Mouse (Mus musculus) A20 (cell line): ENCODE measurements around the gene Arntl.

Experiments used
- DNase-seq: peaks from one replicate; pipeline ENCODE4 v3.0.0-alpha.2; 2011; ENCODE audit warnings: low read depth, low spot score

Arntl gene

GRCm38 (mm10) chr7:113208388-113208753, 1.1 kb downstream of the Arntl start:
- no peak for DNase-seq

GRCm38 (mm10) chr7:113210441-113210840, 3.2 kb downstream of the Arntl start:
- peak; percentile 36 for DNase-seq

DNA sequence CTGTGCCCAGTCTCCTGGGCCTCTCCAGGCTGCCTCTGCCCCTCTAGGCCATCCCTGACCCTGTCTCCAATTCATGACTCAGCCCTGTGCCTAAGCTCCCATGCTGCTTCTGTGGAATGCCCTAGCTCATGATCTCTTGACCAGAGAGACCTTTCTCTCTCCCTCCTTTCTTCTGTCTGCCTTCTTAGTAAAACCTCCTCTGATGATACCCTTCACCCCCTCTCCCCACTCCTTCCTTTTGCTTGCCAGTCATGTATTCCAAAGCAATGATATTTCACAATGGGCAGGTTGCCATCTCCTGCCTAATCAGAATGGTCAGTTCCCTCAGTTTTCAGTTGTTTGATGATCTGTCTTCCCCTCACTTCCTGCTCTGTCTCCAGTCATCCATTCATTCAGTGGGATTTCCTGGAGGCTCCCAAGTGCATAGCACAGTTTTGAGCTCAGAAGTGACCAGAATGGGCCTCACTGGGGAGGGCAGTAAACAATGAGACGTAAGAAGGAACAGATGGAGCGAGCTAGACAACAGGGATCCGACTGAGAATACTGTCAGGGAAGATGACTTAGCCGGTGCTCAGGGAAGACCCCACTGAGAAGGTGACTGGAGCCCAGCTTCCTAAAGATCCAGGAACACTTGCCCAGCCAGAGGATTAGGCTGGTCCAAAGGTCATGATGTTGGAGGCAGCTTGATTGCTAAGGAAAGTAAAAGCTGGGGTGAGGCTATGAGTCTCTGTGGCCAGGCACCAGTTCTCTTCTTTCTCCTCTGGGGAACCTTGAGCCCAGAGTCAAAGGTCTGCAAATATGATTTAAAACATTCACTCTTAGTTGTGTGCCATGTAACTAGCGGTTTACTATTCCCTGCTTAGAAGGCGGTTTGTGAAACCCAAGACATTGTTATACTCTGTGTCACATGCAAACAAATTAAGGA, 7.2 kb downstream of the Arntl start:
- no peak for DNase-seq

GRCm38 (mm10) chr7:113216152-113216551, 8.9 kb downstream of the Arntl start:
- DNase-seq = no peak

DNA sequence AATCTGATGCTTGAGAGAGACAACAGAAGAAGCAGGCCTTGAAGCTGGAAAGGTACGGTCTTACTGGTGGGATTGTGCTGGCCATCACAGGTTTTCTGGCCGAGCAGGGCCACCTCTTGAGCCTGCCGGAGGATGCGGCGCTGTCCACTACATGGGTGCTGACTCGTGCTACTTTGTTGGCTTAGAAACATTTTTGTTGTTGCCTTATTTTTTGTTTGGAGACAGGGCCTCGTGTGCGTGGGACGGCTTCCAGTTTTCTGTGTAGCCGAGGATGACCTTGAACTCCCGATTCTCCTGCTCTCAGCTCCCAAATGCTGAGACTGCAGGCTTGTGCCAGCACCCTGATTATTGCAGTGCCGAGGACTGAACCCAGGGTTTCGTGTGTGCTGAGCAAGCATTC, 12.2 kb downstream of the Arntl start:
- DNase-seq = no peak

- no peak for DNase-seq
These were observed 12.6 kb downstream of the Arntl start for GRCm38 (mm10) chr7:113219864-113220263.

- DNase-seq = no peak
These were observed 13.5 kb downstream of the Arntl start for GRCm38 (mm10) chr7:113220691-113221238.

DNA sequence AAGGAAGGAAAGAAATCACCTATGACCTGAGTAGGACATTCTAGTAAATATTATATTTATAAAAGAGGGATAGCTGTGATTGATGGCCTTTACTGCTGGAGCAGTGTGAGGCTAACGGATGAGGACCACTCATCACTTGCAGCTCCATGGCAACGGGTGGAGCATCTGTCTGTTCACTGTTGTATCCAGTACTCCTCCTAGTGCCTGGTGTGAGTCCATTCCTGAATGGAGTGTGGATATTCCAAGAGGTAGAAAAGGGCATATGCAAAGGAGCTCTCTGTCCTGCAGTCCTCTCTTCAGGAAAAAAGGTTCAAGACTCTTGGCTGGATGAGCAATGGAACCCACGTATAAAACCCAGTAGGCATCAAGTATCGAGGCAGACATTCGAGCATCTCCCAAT, 15.6 kb downstream of the Arntl start:
- no peak for DNase-seq

GRCm38 (mm10) chr7:113224620-113225019, 17.4 kb downstream of the Arntl start:
- no peak for DNase-seq

- no peak for DNase-seq
These were observed 21.2 kb downstream of the Arntl start for GRCm38 (mm10) chr7:113228498-113228897.

DNA sequence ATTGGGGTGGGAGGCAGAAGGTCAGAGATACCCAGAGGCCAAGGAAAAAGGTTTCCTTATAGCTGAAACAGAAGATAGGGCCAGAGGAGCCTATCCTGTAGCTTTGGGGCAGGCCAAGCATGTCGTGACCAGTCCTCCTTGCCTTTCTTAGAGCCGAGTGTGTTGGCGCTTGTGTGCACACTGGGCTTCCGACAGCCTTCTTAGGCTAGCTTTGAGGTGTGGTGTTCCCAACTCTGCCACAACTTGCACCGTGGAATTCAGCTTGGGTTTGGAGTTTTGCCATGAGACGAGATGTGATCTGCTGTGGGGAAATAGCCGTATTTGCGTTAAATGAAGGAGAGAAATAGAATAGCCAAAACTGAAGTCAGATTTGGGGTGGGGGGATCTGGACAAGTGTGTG, 28.9 kb downstream of the Arntl start:
- no peak for DNase-seq

GRCm38 (mm10) chr7:113238365-113238764, 31.1 kb downstream of the Arntl start:
- DNase-seq = peak; percentile 31

GRCm38 (mm10) chr7:113239448-113240130, 32.3 kb downstream of the Arntl start:
- DNase-seq = no peak

DNA sequence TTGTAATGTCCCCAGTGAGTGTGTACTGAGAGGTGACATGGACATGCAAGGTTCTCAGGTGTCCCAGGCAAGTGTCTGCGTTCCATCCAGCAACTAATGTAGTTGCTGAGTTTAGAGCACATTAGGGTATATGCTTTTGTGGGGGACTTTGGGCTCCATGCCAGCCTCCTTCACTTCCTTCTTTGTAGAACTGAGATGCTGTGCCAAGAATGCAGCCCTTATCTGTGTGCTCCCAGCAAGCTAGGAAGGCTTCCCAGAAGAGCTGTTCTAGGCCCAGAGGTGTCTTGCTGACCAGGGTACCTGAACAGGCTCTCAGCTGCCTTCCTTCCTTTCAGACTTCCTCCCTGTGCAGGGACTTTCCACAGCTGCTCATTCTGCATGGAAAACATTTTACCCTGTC, 33.2 kb downstream of the Arntl start:
- no peak for DNase-seq

DNA sequence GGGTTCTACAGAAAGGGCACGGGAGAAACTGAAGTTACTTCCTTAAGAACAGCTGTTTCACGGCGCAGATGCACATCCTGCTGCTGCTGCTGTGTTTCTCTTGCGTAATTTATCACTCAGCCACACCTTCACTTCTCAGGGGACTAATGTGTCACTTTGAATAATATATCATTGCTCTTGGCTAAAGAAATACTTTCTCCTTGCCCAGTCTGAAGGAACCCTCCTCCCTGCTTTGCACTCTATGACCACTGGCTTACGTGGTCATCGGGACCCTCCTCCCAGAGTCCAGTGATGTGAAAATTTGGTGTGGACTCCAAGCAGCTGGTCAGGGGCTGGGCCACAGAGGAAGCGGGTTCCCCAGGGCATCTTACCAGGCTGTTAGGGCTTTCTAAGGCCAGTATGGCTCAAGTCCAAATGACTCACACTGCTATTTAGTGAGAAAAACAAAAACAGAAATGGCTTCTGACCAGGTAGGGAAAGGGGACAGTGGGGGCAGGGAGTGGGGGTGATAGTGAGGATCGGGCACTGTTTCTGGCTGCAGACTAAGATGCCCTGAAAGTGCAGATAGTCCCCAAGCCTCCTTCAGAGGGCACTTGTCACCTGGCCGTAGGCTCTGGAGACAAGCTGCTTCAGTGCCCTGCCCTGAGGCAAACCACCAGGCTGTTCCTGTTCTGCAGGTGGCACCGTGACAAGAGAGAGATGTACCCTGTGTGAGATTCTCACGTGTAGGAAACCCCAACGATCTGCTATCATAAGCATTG, 34.8 kb downstream of the Arntl start:
- DNase-seq = peak; percentile 68

DNA sequence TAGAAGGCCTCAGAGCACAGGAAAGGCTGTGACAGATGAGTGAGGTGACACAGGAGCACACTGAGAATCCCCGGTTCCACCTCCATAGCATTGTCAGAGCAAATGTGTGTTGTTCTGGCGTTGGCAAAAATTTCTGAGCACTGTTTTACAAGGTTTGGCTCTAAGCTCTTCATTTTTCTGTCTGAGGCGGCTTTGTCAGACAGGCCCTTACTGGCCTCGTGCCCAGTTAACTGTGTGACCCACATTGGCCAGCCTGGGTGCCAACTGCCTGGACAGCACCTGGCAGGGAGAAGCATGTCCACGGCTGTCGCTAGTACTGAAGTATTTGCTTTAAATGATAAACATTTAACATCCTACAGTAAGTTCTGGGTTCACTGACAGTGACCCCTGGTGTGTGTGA, 35.4 kb downstream of the Arntl start:
- no peak for DNase-seq

DNA sequence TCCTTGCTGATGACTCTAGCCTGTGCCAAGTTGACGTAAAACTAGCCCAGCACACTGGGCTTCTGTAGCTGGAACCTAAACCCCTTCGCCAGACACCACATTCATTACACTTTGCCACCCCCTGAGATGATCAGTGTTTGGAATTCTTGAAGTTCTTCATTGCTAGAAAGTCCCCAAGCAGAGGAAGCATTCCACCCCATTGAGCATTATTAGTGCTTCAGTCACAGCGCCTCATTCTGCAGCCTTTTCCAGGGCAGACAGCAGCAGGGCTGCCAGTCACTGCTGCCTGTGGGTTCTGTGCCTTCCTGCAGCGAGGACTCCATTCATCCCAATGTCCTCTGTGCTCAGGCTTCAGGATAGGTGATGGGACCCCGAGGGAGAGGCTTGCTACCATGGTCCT, 37.9 kb downstream of the Arntl start:
- no peak for DNase-seq

DNA sequence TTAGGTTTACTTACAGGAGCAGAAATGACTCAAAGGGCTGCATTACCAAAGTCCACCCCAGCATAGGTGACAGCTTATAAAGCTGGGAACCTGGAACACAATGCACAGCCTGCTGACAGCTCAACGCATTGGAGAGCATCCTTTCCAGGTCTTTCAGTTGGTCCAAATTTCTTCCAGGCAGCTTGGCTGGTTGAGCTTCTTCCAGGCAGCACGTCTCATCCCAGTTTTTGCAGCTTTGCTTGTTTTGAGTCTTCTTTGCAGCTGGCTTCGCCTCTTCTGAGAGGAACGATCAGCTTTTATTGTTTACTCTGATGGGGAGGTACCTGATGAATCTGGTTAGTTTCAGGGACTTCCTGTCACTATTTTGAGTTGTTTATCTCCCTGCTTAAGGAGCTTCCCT, 39.2 kb downstream of the Arntl start:
- DNase-seq = no peak

DNA sequence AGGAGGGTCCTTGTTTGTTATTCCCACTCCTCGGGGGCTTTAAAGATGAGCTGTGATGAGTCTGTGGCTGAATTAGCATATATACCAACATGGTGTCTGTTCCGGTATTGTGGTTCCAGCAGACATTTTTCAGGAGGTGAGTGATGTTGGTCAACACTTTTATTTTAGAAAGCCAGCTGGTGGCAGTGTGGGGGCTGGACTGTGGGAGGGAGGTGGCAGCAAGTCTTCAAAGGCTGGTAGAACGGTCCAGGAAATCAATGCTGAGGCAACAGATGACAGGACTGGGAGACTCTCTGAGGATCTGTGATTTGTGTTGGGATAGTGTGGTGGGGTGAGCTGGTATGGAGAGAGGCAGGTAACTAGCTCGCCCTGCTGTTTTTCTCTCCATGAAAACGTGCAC, 39.9 kb downstream of the Arntl start:
- no peak for DNase-seq

GRCm38 (mm10) chr7:113249134-113249825, 42.0 kb downstream of the Arntl start:
- DNase-seq = no peak

DNA sequence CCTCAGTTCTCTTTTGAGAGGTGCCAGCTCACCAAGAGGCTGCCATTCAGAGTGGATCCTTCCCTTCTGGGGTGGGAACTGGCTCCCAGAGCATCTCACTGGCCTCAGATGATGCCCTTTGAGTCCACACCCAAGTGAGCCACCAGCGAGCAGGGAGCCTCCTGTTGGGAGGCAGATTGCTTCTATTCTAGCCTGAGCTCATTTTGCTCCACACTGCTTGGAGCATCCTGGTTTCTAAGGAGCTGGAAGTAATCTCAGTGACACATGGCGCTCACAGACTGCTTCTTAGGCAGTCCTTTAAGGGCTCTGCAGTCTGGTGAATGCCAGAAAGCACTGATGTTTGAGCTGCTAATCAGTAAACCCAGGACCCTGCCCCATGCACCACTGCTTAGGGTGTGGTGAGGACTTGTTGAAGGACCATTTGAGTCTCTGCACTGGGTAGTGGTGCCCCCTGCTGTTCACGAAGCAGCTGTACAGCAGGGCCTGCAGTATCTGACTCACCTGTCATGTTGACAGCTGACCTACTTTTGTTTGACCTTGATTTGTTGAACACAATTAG, 43.2 kb downstream of the Arntl start:
- DNase-seq = peak; percentile 70
